Mouse (Mus musculus) heart, adult 9 months (tissue): Measurements from ENCODE around the gene Hist1h3e.
"Not testable (repeated sequence)": the region's sequence is repeated elsewhere in the genome, so short reads cannot be mapped to it uniquely, and the experiment has no call there.

Experiments used
- DNase-seq, 2 experiments: peaks; one replicate each; pipeline ENCODE4 v3.0.0; 2022; ENCODE audit warnings: low spot score in 2 of 2

Gene Hist1h3e

GRCm38 (mm10) chr13:23562699-23563462 is 712 bp upstream of the Hist1h3e start:
- DNase-seq = peak; percentile 55 to 70

- not testable (repeated sequence) for DNase-seq
Measured at GRCm38 (mm10) chr13:23561531-23561882, 662 bp downstream of the Hist1h3e start.

GRCm38 (mm10) chr13:23560699-23561098 is 1.5 kb downstream of the Hist1h3e start:
- not testable (repeated sequence) for DNase-seq

GRCm38 (mm10) chr13:23556906-23557305 is 5.3 kb downstream of the Hist1h3e start:
- DNase-seq = no peak

- peak; percentile 84 to 88 for DNase-seq
Measured at GRCm38 (mm10) chr13:23555839-23556416, 6.2 kb downstream of the Hist1h3e start.

- peak; percentile 77 for DNase-seq
Measured at GRCm38 (mm10) chr13:23554925-23555838, 7.0 kb downstream of the Hist1h3e start.

- no peak for DNase-seq
Measured at GRCm38 (mm10) chr13:23554393-23554792, 7.8 kb downstream of the Hist1h3e start.

- DNase-seq = no peak
Measured at GRCm38 (mm10) chr13:23552962-23553361, 9.2 kb downstream of the Hist1h3e start, which contains the start of gene Hist1h1d. Hist1h1d (plus strand) TSS chr13:23553262.

GRCm38 (mm10) chr13:23551931-23552914 is 9.9 kb downstream of the Hist1h3e start:
- DNase-seq = no peak

- DNase-seq = peak; percentile 81 to 85
Measured at GRCm38 (mm10) chr13:23551146-23551834, 10.9 kb downstream of the Hist1h3e start, which contains the start of gene Hist1h4f. Hist1h4f (minus strand) TSS chr13:23551648.

GRCm38 (mm10) chr13:23550761-23551145 is 11.4 kb downstream of the Hist1h3e start:
- no peak for DNase-seq

- no peak for DNase-seq
Measured at GRCm38 (mm10) chr13:23546694-23547093, 15.5 kb downstream of the Hist1h3e start.

GRCm38 (mm10) chr13:23544787-23545120 is 17.4 kb downstream of the Hist1h3e start:
- DNase-seq = not testable (repeated sequence)

- peak; percentile 91 to 95 for DNase-seq
Measured at GRCm38 (mm10) chr13:23543965-23544786, 18.0 kb downstream of the Hist1h3e start, which contains the start of gene Hist1h3f. Hist1h3f (plus strand) TSS chr13:23544052.

- peak; percentile 88 to 95 for DNase-seq
Measured at GRCm38 (mm10) chr13:23542999-23543607, 19.1 kb downstream of the Hist1h3e start, which contains the start of gene Hist1h2bh. Hist1h2bh (minus strand) TSS chr13:23543392.

GRCm38 (mm10) chr13:23542225-23542980 is 19.8 kb downstream of the Hist1h3e start:
- not testable (repeated sequence) for DNase-seq

GRCm38 (mm10) chr13:23541497-23541896 is 20.7 kb downstream of the Hist1h3e start:
- no peak for DNase-seq

- DNase-seq = not testable (repeated sequence)
Measured at GRCm38 (mm10) chr13:23539821-23540220, 22.3 kb downstream of the Hist1h3e start.
